Mouse (Mus musculus) intestine, postnatal 0 days (tissue): ENCODE measurements around the gene Cyp46a1. TPM values are rescaled to one million over a fixed set of nuclear protein-coding genes. Genes with fewer than 3 reads are reported as not detected.

Experiments
- ATAC-seq: fragments of 200-750 bp; cut with Nextera tagmentation; 2 replicates; pipeline ENCODE4 v1.8.0; 2017; ENCODE audit warnings: mild to moderate bottlenecking, moderate TSS enrichment, moderate library complexity
- H3K27ac ChIP-seq: fragments of 300-500 bp; sonication (generic); 2 replicates; pipeline ENCODE4 v1.5.1; 2014; ENCODE audit warnings: mild to moderate bottlenecking, low read depth, low read length, moderate library complexity
- H3K27me3 ChIP-seq: fragments of 300-500 bp; sonication (generic); replicated peaks from 2 replicates; pipeline ENCODE4 v1.6.1; 2014; ENCODE audit warnings: low read length, mixed read lengths; ENCODE audit not compliant: control insufficient read depth, insufficient read depth
- H3K36me3 ChIP-seq: fragments of 300-500 bp; sonication (generic); 2 replicates; pipeline ENCODE4 v1.6.1; 2014; ENCODE audit warnings: mild to moderate bottlenecking, moderate library complexity; ENCODE audit not compliant: control insufficient read depth, insufficient read depth
- H3K4me1 ChIP-seq: fragments of 300-500 bp; sonication (generic); replicated peaks from 2 replicates; pipeline ENCODE4 v1.6.1; 2014; ENCODE audit warnings: antibody characterized with exemption, low read length, mixed read lengths; ENCODE audit not compliant: control insufficient read depth, insufficient read depth
- H3K4me2 ChIP-seq: fragments of 300-500 bp; sonication (generic); replicated peaks from 2 replicates; pipeline ENCODE4 v1.6.1; 2014; ENCODE audit warnings: low read depth, mild to moderate bottlenecking, moderate library complexity
- H3K4me3 ChIP-seq: fragments of 300-500 bp; sonication (generic); 2 replicates; pipeline ENCODE4 v1.5.1; 2014; ENCODE audit warnings: low read depth, low read length
- H3K9ac ChIP-seq: fragments of 300-500 bp; sonication (generic); 2 replicates; pipeline ENCODE4 v1.6.1; 2014; ENCODE audit warnings: mild to moderate bottlenecking, low read depth, low read length
- H3K9me3 ChIP-seq: fragments of 300-500 bp; sonication (generic); 2 replicates; pipeline ENCODE4 v1.6.1; 2016; ENCODE audit warnings: mixed run types; ENCODE audit not compliant: control insufficient read depth
- CTCF ChIP-seq: sonication (generic); IDR thresholded peaks from 2 replicates; pipeline ENCODE4 v1.5.1; 2016; ENCODE audit warnings: low read depth, mild to moderate bottlenecking, control low read depth, antibody characterized with exemption, moderate library complexity
- WGBS: fragments of 180-500 bp; shearing (Covaris S2); extraction: QIAGEN DNeasy Blood & Tissue Kit; methylation state at CpG from one replicate; pipeline ENCODE4 v1.1.7; 2014; 5-methylcytosine and 5-hydroxymethylcytosine counted together
- polyA plus RNA-seq: library from polyadenylated mRNA; unstranded; fragments of >200 nt; fragmentation: Nextera tagmentation; extraction: Ambion mirVana; gene quantifications from 2 replicates; pipeline ENCODE4 v1.2.1, GENCODE M21; 2015

The Cyp46a1 gene
- polyA plus RNA-seq, 1 experiment from 2014 or later: 0.85 TPM

- TF ChIP-seq CTCF: no peak
- no peak overlapping the region for H3K9ac ChIP-seq
- ATAC-seq: no peak
- no peak overlapping the region for H3K4me3 ChIP-seq
- H3K9me3 ChIP-seq: no peaks in the 10 kb centered on the region
- H3K27ac ChIP-seq: no peak overlapping the region
- WGBS: 55% methylated on average over 6 of the region's 6 CpGs
- H3K4me2 ChIP-seq: no peak overlapping the region
- no peaks in the 10 kb centered on the region for H3K4me1 ChIP-seq
- H3K36me3 ChIP-seq: no peaks in the 10 kb centered on the region; the same call in 1 of the 2 replicates
- H3K27me3 ChIP-seq: peaks cover 44% of the 10 kb centered on the region
These were observed 17.5 kb upstream of the Cyp46a1 start for GRCm38 (mm10) chr12:108316655-108317054.

GRCm38 (mm10) chr12:108317201-108317738 lies 16.9 kb upstream of the Cyp46a1 start:
- no peak for ATAC-seq
- Histone ChIP-seq H3K4me2 (no peak overlapping the region), H3K27me3 (peaks cover 44% of the 10 kb centered on the region), H3K4me3 (no peak overlapping the region), H3K9me3 (no peaks in the 10 kb centered on the region), H3K27ac (no peak overlapping the region), H3K4me1 (no peaks in the 10 kb centered on the region), H3K36me3 (no peaks in the 10 kb centered on the region; the same call in 1 of the 2 replicates), H3K9ac (no peak overlapping the region)
- WGBS: 15% methylated on average over 9 of the region's 9 CpGs
- no peak for TF ChIP-seq CTCF

GRCm38 (mm10) chr12:108317826-108318430 lies 16.3 kb upstream of the Cyp46a1 start:
- Histone ChIP-seq H3K9ac (no peak overlapping the region), H3K4me1 (no peaks in the 10 kb centered on the region), H3K27me3 (peaks cover 44% of the 10 kb centered on the region), H3K36me3 (no peaks in the 10 kb centered on the region; the same call in 1 of the 2 replicates), H3K4me2 (no peak overlapping the region), H3K9me3 (no peaks in the 10 kb centered on the region), H3K4me3 (no peak overlapping the region), H3K27ac (no peak overlapping the region)
- WGBS: 27% methylated on average over 18 of the region's 18 CpGs
- ATAC-seq: no peak
- no peak for TF ChIP-seq CTCF

- no peak overlapping the region for H3K4me3 ChIP-seq
- 15% methylated on average over 37 of the region's 37 CpGs for WGBS
- peaks cover 44% of the 10 kb centered on the region for H3K27me3 ChIP-seq
These were observed 15.7 kb upstream of the Cyp46a1 start for GRCm38 (mm10) chr12:108318499-108318898.

GRCm38 (mm10) chr12:108320096-108320495 lies 14.1 kb upstream of the Cyp46a1 start:
- ATAC-seq: no peak
- Histone ChIP-seq H3K9ac (no peak overlapping the region), H3K27ac (no peak overlapping the region), H3K4me2 (no peak overlapping the region), H3K9me3 (no peaks in the 10 kb centered on the region), H3K4me1 (no peaks in the 10 kb centered on the region), H3K36me3 (no peaks in the 10 kb centered on the region; the same call in 1 of the 2 replicates), H3K27me3 (peaks cover 44% of the 10 kb centered on the region), H3K4me3 (no peak overlapping the region)
- 28% methylated on average over 8 of the region's 8 CpGs for WGBS
- no peak for TF ChIP-seq CTCF

More at GRCm38 (mm10) chr12:108318499-108318898, 15.7 kb upstream of the Cyp46a1 start:
- H3K27ac ChIP-seq: no peak overlapping the region
- ATAC-seq: no peak
- no peaks in the 10 kb centered on the region for H3K9me3 ChIP-seq
- H3K9ac ChIP-seq: no peak overlapping the region
- no peak overlapping the region for H3K4me2 ChIP-seq
- no peaks in the 10 kb centered on the region; the same call in 1 of the 2 replicates for H3K36me3 ChIP-seq
- no peak for TF ChIP-seq CTCF
- no peaks in the 10 kb centered on the region for H3K4me1 ChIP-seq

- Histone ChIP-seq H3K4me2 (no peak overlapping the region), H3K36me3 (no peaks in the 10 kb centered on the region), H3K9ac (no peak overlapping the region), H3K4me1 (peaks cover 5% of the 10 kb centered on the region), H3K27ac (no peak overlapping the region), H3K9me3 (no peaks in the 10 kb centered on the region), H3K4me3 (no peak overlapping the region), H3K27me3 (peaks cover 25% of the 10 kb centered on the region)
- no peak for ATAC-seq
- TF ChIP-seq CTCF: no peak
- 58% methylated on average over 5 of the region's 5 CpGs for WGBS
These were observed 7.8 kb upstream of the Cyp46a1 start for GRCm38 (mm10) chr12:108326401-108326800.
